Mouse (Mus musculus): ENCODE measurements around the gene Fbxo2.
A peak's percentile ranks its signal among the peaks of the same experiment; 100 is the strongest.
"Not testable (repeated sequence)": the region's sequence is repeated elsewhere in the genome, so short reads cannot be mapped to it uniquely, and the experiment has no call there.

Gene Fbxo2

GRCm38 (mm10) chr4:148160436-148161390 is at the start of gene Fbxo2, which contains the start of gene Fbxo44:
Gene Fbxo2 (plus strand): TSS chr4:148160621.
Gene Fbxo44 (minus strand): TSS chr4:148160482.
- peak; percentile 69 to 70 for DNase-seq (ENCODE audit: low spot score in 2 of 2)

DNA sequence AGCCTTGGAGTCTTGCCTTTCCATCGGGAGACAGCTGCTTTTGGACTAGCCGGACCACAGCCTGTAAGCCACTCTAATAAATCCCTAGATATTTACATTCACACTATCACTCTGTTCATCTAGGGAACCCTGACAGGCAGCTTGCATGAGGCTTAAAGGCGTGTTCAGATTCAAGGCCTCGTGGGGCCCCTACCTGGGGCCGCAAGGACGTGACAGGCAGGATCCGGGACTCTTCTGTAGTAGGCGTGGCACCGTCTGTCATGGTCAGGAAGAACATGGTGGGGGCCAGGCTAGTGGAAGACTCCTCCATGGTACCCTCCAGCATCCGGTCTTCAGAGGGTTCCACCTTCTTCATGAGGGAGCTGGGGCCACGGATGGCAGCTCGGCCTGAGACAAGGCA is 47.9 kb upstream of the Fbxo2 start:
- DNase-seq (ENCODE audit: low spot score in 2 of 2), result no peak

DNA sequence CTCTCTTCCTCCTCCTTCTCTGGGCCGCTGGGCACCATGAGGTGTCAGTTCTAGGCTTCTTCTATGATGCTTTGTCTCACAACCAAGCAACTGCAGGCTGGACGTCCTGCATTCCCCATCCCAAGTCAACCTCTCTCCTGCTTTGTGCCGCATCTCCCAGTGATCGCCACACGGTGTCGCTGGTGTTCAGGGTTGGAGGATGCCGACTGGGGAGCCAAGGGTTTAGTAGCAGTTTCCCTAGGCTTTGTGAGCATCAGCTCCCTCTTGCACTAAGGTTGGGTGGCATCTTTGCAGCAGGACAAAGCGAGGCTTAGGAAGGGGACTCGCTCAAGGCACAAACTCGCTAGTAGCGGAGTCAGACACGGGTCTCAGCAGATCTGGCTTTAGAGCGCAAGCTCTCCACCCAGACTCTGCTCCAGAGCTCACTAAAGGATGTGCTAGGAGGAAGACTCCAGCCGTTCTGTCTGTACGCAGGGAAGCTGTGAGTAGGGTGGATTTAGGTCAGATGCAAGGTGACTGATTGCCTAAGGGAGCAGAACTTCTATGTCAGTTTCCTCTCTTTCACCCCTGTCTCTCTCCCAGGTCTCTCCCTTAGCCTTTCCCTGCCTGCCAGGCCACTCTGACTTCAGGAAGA is 45.5 kb upstream of the Fbxo2 start:
- peak; percentile 80 to 92 for DNase-seq (ENCODE audit: low spot score in 2 of 2)

GRCm38 (mm10) chr4:148115467-148115866 is 45.0 kb upstream of the Fbxo2 start:
- DNase-seq (ENCODE audit: low spot score in 2 of 2), result peak in 1 of 2 experiments; percentile 52

DNA sequence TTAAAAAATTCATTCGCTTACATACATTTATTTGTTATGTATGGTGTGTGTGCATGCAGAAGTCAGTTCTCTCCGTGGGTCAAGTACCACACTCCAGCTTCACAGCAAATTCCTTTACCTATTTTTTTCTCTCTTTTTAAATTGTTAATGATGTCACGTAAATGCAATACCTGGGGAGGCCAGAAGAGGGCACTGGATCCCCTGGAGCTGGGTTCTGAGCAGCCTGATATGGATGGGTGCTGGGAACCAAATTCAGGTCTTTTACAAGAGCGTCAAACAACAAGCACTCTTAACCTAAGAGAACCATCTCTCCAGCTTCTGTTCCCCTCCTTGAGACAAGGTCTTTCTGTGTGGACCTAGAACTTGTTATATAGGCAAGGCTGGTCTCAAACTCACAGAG is 43.8 kb upstream of the Fbxo2 start:
- DNase-seq (ENCODE audit: low spot score in 2 of 2), result no peak

GRCm38 (mm10) chr4:148117392-148117791 is 43.0 kb upstream of the Fbxo2 start:
- DNase-seq (ENCODE audit: low spot score in 2 of 2), result no peak

GRCm38 (mm10) chr4:148119578-148119977 is 40.8 kb upstream of the Fbxo2 start:
- DNase-seq (ENCODE audit: low spot score in 2 of 2), result not testable (repeated sequence)

- DNase-seq (ENCODE audit: low spot score in 2 of 2), result no peak
Measured at GRCm38 (mm10) chr4:148120555-148120954, 39.9 kb upstream of the Fbxo2 start.

DNA sequence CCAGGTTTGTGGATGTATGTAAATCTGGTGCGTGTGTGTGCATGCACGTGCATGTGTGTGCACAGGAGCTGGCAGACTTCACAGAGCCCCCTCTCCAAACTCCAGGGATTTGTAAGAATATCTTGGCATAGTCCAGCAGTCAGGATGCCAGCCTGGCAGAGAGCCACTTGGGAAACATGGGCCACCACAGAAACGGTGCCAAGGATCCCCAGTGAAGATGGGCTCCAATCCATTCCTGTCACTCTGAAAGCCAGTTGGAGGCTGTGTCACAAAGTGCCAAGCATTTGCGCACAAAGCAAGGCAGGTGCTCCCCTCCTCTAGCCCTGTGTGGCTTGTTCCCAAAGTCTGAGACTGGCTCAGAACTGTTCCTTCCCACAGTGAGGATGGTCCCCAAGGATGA is 39.1 kb upstream of the Fbxo2 start:
- peak; percentile 91 to 92 for DNase-seq (ENCODE audit: low spot score in 2 of 2)

- no peak for DNase-seq (ENCODE audit: low spot score in 2 of 2)
Measured at GRCm38 (mm10) chr4:148121982-148122693, 38.3 kb upstream of the Fbxo2 start.

GRCm38 (mm10) chr4:148122694-148123066 is 37.7 kb upstream of the Fbxo2 start:
- no peak for DNase-seq (ENCODE audit: low spot score in 2 of 2)

GRCm38 (mm10) chr4:148128241-148128640 is 32.2 kb upstream of the Fbxo2 start:
- DNase-seq (ENCODE audit: low spot score in 2 of 2), result no peak

DNA sequence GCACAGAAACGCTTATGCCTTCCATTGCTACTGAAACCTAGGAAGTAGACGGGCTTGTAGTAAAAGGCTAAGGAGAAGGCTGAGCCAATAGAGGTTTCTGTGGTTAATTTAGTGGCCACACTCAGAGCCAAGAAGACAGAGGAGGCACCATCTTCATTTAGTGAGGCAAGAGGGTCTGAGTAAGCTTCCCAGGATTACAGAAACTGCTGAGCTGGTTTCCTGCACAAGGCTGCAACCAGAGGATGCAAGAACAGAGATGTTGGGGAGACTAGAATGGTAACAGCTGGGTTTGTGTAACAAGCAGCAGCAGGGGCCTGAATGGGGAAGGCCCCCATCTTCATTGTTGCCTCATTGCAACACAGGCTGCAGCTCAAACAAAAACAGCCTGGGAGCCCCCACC is 31.7 kb upstream of the Fbxo2 start:
- no peak for DNase-seq (ENCODE audit: low spot score in 2 of 2)

- DNase-seq (ENCODE audit: low spot score in 2 of 2), result no peak
Measured at GRCm38 (mm10) chr4:148130133-148130532, 30.3 kb upstream of the Fbxo2 start, which contains the start of gene Mad2l2. Gene Mad2l2 (plus strand): TSS chr4:148130384.

- peak; percentile 57 to 69 for DNase-seq (ENCODE audit: low spot score in 2 of 2)
Measured at GRCm38 (mm10) chr4:148130561-148131413, 29.6 kb upstream of the Fbxo2 start, which contains the start of gene Draxin. Gene Draxin (minus strand): TSS chr4:148130698.

DNA sequence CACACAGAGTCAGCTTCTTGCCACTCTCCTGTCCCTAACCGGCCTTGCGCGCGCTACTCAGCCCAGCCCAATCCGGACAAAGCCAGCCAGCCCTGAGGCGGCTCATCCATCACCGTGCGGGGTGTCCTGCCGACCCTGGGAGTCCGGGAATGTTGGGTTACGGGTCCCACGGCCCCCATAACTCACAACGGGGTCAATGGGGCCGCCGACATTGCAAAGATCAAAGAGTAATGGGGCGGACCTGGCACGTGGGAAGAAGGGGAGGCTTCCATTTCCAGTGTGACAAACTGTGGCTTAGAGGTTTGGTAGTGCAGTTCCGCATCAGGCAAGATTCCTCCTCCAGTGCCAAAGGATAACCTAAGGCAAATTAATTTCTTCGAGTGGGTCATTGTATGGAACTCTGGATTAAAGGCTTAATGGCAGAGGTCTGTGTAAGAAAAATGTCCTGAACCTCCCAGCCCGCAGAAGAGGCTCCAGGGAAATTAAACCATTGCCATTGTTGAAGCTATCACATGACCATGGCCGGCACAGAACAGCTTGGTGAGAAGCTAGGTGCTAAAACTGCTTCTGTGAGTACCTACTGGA is 28.8 kb upstream of the Fbxo2 start:
- no peak for DNase-seq (ENCODE audit: low spot score in 2 of 2)

- no peak for DNase-seq (ENCODE audit: low spot score in 2 of 2)
Measured at GRCm38 (mm10) chr4:148134988-148135387, 25.4 kb upstream of the Fbxo2 start.

GRCm38 (mm10) chr4:148137503-148137902 is 22.9 kb upstream of the Fbxo2 start:
- no peak for DNase-seq (ENCODE audit: low spot score in 2 of 2)

DNA sequence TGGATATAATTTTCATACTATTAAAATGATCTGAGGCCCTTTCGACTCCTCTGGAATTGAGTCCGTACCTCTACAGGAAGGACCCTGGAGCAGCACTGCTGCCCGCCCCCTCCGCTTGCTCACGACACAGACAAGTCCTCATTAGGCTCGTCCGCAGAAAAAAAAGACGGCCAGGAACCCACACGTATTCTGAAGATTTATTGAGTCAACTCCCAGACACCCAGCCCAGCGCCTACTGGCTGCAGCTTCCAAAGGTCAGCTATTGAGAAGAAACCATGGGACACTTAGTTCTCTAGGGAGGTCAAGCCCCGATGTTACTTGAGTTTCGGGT is 20.7 kb upstream of the Fbxo2 start:
- no peak for DNase-seq (ENCODE audit: low spot score in 2 of 2)

DNA sequence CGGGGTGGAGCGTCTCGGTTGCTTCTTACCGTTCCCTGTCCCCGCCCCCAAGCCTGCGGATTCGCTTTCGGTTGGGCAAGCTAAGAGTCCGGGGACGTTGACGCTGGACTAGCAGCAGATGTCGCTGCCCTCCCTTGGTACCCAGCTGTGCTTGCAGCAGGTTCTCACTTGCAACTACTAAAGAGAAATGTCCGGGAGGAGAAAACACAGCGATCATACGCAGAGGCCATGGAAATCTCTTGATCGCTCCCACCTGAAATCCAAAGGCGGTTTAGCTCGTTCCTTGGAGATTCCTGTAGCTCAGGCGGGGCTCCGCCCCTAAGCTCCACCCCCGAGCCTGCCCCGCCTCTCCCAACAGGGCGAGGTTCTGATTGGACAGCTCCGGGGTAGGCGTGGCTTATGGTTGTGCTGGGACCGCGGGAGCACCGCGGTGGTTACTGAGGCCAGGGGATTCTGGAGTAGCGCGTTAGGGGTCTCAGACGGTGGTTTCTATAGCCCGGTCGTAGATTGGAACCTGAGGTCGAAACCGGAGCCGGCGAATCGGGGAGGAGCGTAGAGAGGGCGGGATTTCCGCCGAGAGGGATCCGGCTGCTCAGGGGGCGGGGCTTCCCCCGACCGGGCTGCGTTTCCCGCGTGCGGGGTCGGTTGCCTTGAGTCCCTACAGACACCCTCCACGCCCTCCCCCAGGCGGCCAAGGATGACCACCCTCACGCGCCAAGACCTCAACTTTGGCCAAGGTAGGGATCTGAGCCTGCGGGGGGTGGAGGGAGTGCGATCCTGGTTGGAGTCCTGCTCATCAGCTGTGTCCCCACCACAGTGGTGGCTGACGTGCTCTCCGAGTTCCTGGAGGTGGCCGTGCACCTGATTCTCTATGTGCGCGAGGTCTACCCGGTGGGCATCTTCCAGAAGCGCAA is 20.1 kb upstream of the Fbxo2 start:
- DNase-seq (ENCODE audit: low spot score in 2 of 2), result peak; percentile 93 to 94
